22 mouse cellular contexts compared by ENCODE assay signal in the genomic region with DNA sequence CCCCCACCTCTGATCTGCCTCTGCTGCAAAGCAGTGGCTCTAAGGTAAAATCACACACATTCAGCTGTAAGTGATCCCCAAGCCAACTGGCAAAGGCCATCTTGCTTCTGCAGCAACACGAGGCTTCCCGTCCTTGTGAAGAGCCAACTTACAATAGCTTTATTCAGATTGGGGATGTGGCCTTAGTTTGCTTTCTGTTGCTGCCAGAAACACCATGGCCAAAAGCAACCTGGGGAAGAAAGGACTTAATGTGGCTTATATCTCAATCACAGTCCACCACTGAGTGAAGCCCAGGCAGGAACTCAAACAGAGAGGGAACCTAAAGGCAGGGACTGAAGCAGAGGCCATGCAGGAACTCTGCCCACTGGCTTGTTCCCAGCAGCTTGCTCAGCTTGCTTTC.
"Had no signal": no experiment of that assay in that cellular context is flagged by ENCODE, and none has a peak within 500 bp of the region (broad histone marks: within the 10 kb centered on the region; RNA-seq: fewer than 3 reads in every experiment).

No protein-coding gene starts in this region.

- DNase-seq: heart, postnatal 10 days; heart, postnatal 14 days; heart, postnatal 36 days; heart, postnatal 4 days; kidney, adult 11 months; kidney, adult 18-20 months; kidney, adult 2 months; kidney, adult 8-10 months; kidney, adult 9 months; kidney, postnatal 10 days; kidney, postnatal 14 days; kidney, postnatal 25 days; kidney, postnatal 36 days; kidney, postnatal 4 days; layer of hippocampus, adult 9-11 months; layer of hippocampus, postnatal 36 days had no signal

- ATAC-seq: hindbrain, embryonic 16.5 days; hindbrain, postnatal 0 days; inflammation-experienced regulatory T-cells, adult 6 months; intestine, embryonic 15.5 days; intestine, embryonic 16.5 days; intestine, postnatal 0 days had no signal
